Mouse (Mus musculus) kidney, adult 2 months (tissue): ENCODE measurements around the gene Mrps27.

Experiments
- CTCF ChIP-seq: fragments of 200-500 bp; conservative IDR thresholded peaks from 2 replicates; pipeline ENCODE4 v1.5.1; 2011; ENCODE audit warnings: low read depth, mild to moderate bottlenecking, control low read depth, low read length, moderate library complexity, mixed read lengths; ENCODE audit not compliant: insufficient read depth, insufficient read length
- POLR2A ChIP-seq: fragments of 200-500 bp; IDR thresholded peaks from one replicate; pipeline ENCODE4 v1.6.1; 2011; ENCODE audit warnings: low read depth, low read length, control low read depth

GRCm38 (mm10) chr13:99317058-99317457 is 27.5 kb upstream of the Mrps27 start:
- TF ChIP-seq POLR2A (no peak), CTCF (peak; percentile 41)
